Mouse (Mus musculus) T-cell, adult 66 days (primary cell): Measurements from ENCODE around the gene Unc5cl. TPM values are rescaled to one million over a fixed set of nuclear protein-coding genes. Genes with fewer than 3 reads are reported as not detected.

Experiments
- total RNA-seq, 2 experiments: library from RNA; stranded (reverse); gene quantifications; 3 replicates in 1 of 2; 4 replicates in 1 of 2; pipeline ENCODE4 v1.2.4; 2023

Gene Unc5cl
- total RNA-seq: 10 to 100 TPM; 18.4 to 18.6 TPM

GRCm38 (mm10) chr17:48454688-48455087, at the start of gene Unc5cl:
Gene Unc5cl (plus strand): TSS chr17:48454901.

GRCm38 (mm10) chr17:48409380-48410298, 45.1 kb upstream of the Unc5cl start, which contains the start of the genes Nfya and Oard1:
Gene Nfya (minus strand): TSS chr17:48409906.
Gene Oard1 (plus strand): TSS chr17:48410014.

GRCm38 (mm10) chr17:48432158-48432980, 22.3 kb upstream of the Unc5cl start, which contains the start of gene Apobec2:
Gene Apobec2 (minus strand): TSS chr17:48432930.

GRCm38 (mm10) chr17:48451353-48451675, 3.4 kb upstream of the Unc5cl start, which contains the start of gene Tspo2:
Gene Tspo2 (minus strand): TSS chr17:48451522.

Other genes starting within 250 kb of the Unc5cl start
- gene Trem1, start 222.1 kb upstream of the Unc5cl start, total RNA-seq: under 1 TPM in 1 of 2 experiments, not detected in 1; 0.23 TPM
- gene Trem3, start 207.1 kb upstream of the Unc5cl start, total RNA-seq: not detected
- gene Treml4, start 190.6 kb upstream of the Unc5cl start, total RNA-seq: 1 to 10 TPM; 1.7 to 3.4 TPM
- gene Treml2, start 155.4 kb upstream of the Unc5cl start, total RNA-seq: 10 to 100 TPM; 80.4 to 94.4 TPM
- gene B430306N03Rik, start 138.8 kb upstream of the Unc5cl start, total RNA-seq: 1 to 10 TPM; 6.5 to 7.4 TPM
- gene Trem2, start 108.5 kb upstream of the Unc5cl start, total RNA-seq: not detected
- gene Treml1, start 95.0 kb upstream of the Unc5cl start, total RNA-seq: not detected
- gene Nfya, start 45.0 kb upstream of the Unc5cl start, total RNA-seq: 10 to 100 TPM; 71.0 to 76.6 TPM
- gene Oard1, start 44.9 kb upstream of the Unc5cl start, total RNA-seq: 10 to 100 TPM; 29.3 to 30.7 TPM
- 1 to 10 TPM; 2.7 to 5.7 TPM for gene Apobec2, start 22.0 kb upstream of the Unc5cl start, total RNA-seq
- 1 to 10 TPM; 1.3 to 2.2 TPM for gene Tspo2, start 3.4 kb upstream of the Unc5cl start, total RNA-seq